Mouse (Mus musculus) adrenal gland, postnatal 25 days (tissue): ENCODE results near the gene Phgr1. TPM values are rescaled to one million over a fixed set of nuclear protein-coding genes. Genes with fewer than 3 reads are reported as not detected.

ENCODE experiments used
- DNase-seq: peaks from one replicate; pipeline ENCODE4 v3.0.0; 2021; ENCODE audit warnings: mixed read lengths
- total RNA-seq: library from RNA; stranded (reverse); gene quantifications from 2 replicates; pipeline ENCODE4 v1.2.3, GENCODE M21; 2021

Phgr1 gene
- total RNA-seq, 1 experiment from 2014 or later, result not detected

DNA sequence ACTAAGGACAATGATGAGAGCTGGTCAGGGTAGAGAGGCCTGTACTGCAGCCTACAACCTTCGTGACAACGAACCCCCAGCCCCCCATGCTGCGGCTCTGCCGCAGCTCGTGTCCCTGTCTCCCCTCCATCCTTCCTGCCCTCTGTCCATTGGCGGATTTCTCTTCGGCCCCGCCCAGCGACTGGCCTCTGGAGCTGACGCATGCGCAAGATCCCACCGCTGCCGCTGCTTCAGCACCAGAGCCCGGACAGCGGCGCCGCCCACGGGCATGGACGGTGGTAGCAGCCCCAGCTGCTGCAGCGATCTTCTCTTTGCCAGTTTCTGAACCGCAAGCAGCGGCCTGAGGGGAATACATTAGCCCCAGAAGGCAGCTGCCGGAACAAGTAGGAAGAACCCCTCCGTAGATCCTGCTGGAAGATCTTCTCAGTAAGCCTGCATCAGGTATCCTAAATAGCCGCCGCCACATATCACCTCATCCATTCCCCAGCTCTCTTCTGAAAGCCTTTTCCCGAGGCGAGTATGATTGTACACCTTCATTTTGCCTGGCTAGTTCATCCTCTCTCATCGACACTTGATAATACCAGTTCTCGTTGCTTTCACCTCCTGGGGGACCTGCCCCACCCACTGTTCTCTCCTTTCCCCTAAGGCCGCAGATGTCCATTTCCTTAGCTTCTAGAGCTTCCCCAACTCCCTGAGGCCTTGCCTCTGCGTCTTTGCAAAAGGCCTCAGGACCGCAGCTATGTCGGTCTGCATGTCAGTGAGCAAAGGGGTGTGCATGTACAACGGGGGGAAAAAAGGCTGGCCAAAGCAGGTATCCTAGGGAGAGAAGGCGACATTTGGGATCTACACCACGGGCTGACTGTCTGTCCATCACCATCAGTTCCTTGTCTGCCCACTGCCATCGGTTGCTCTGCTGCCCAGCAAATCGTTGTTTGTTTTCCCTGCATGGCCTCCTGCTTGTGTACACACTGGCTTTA lies 7.2 kb downstream of the Phgr1 start, which contains the start of gene Disp2:
TSS of gene Disp2 (plus strand) at position 216 of the 977 bp plus-strand sequence.
- DNase-seq, result peak; percentile 96

DNA sequence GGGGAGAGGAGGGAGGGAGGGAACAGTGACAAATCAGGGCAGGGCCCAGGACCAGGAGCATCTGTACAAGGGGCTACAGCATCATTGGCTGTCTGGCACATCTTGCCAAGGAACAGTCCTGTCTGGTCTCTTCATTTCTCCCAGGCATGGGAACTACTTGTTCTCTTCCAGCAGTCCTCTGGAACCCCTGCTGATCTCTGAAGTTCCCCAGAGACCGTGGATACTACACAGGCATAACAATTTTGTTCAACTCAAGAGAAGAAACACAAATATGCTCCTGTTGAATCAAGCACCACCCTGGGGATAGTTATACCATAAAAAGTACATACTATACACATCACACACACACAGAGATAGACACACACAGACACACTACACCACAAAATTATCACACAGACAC lies 8.5 kb downstream of the Phgr1 start:
- DNase-seq, result no peak

DNA sequence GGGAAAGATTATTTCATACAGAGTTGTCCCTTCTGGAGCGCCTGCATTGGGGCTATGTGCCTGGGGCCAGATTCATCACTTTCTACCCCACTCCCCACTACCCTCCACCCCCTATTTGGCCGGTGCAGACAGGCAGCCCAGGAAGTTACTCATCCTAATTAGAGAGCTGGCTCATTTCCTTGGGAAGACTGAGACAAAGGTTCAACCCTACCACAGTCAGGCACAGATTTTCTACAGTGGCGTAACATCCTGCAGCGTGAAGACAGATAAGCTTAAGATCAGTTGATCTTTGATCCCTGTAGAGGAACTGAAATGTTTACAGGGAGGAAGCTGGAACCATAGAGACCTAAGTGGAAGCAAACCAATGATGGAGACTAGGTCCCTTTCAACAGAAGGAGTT lies 9.7 kb downstream of the Phgr1 start:
- no peak for DNase-seq

DNA sequence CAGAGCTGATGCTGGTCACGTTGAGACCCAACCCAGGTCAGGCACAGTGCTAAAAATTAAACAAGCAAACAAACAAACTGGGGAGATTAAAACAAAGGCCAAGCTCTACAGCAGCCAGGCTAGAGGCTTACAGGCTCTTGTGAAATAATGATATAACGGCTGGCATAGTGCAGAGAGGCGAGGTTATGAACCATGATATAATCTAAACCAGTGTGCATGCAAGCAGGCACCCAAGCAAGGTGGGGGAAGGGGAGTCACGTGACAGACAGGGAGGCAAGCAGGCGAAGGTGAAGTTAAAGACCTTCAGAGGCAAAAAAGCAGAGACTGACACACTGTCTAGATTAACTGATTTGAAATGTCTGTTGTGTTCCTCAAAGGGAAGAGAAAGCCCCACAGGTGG lies 10.5 kb downstream of the Phgr1 start:
- no peak for DNase-seq

DNA sequence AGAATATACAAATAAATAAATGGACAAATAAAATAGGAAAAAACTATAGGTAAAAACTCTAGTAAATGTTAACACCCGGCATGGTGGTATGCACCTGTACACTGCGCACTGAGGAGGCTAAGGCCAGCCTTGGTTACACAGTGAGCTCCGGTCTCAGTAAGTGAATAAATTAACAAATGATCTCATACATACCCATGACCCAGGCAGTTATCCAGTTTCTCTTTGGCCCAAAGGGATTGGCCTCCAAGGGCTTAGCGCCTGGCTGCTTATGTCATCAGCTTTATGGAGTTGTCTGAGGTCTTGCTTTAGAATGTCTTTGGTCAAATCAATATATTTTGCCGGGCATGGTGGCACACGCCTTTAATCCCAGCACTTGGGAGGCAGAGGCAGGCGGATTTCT lies 11.1 kb downstream of the Phgr1 start:
- DNase-seq, result no peak

DNA sequence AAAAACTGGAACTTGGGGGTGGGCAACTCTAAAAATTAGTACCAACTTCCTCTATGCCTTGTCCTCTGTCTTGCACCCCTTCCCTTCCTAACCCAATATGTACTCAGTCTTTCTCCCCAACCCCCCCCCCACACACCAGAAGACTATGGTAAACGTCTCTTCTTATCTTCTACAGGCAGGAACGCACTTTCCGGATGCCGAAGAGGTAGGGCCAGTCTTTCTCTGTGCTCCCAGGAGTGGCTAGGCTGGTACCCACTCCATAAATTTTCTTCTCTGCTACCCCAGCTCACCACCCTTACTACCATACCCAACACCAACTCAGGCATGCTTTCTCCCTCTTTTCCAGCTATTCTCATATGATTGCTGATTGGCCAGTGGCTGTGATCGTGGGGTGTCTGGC lies 14.0 kb downstream of the Phgr1 start:
- DNase-seq, result no peak

DNA sequence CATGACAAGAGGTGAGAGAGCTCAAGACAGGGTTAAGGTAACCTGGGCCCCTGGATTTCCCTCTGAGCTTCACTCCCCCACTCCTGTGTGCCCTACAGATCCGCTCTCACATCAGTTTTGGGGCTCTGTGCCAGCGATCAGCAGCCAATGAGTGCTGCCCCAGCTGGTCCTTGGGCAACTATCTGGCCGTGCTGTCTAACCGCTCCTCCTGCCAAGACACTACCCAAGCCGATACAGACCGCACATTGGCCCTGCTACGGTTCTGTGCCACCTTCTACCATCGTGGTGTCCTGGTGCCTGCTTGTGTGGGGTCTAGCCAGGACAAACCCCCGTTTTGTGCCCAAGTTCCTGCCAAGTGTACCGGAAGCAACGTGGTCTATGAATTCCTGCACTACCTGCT lies 16.9 kb downstream of the Phgr1 start:
- peak; percentile 66 for DNase-seq

DNA sequence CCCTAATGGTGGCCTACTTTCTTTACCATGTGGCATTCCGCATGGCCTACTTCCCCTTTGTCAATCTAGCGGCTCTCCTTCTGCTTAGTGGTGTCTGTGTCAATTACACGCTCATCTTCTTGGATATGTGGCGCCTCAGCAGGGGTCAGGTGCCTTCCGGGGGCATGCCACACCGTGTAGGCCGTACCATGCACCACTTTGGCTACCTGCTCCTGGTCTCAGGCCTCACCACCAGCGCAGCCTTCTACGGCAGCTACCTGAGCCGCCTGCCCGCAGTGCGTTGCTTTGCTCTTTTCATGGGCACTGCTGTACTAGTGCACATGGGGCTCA lies 17.6 kb downstream of the Phgr1 start:
- DNase-seq, result no peak

DNA sequence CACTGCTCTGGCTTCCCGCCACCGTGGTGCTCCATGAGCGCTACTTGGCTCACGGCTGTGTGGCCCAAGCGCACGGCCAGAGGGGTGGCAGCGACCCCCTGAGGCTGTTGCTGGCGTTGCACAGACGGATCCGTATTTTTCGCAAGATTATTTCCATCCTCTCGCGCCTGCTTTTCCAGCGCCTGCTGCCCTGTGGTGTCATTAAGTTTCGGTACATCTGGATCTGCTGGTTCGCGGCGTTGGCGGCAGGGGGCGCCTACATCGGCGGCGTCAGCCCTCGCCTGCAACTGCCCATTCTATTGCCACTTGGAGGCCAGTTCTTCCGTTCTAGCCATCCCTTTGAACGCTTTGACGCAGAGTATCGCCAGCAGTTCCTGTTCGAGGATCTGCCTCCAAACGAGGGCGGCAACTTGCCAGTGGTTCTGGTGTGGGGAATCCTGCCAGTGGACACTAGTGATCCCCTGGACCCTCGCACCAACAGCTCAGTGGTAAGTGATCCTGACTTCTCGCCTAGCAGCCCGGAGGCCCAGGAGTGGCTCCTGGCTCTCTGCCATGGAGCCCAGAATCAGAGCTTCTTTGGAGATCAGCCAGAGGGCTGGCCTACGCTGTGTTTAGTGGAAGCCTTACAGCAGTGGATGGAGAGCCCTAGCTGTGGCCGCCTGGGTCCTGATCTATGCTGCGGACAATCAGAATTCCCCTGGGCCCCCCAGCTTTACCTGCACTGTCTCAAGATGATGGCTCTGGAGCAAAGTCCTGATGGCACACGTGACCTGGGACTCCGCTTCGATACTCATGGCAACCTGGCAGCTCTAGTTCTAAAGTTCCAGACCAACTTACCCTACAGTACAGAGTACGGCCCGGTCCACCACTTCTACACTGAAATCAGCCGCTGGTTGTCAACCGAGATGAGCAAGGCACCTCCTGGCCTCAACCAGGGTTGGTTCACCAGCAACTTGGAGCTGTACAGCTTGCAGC lies 18.3 kb downstream of the Phgr1 start:
- peak; percentile 78 for DNase-seq

DNA sequence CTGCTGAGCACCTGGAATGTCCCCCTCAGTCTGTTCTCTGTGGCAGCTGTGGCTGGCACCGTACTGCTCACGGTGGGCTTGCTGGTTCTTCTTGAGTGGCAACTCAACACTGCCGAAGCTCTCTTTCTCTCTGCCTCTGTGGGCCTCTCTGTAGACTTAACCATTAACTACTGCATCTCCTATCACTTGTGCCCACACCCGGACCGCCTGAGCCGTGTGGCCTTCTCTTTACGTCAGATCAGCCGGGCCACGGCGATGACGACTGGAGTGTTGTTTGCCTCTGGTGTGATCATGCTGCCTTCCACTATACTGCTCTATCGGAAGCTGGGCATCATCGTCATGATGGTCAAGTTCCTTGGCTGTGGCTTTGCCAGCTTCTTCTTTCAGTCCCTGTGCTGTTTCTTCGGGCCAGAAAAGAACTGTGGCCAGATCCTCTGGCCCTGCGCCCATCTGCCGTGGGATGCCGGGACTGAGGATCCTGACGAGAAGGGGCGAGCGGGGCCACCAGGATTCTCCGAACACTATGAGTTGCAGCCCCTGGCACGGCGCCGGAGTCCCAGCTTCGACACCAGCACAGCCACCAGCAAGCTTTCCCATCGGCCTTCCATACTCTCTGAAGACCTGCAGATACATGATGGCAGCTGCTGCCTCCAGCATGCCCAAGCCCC lies 19.2 kb downstream of the Phgr1 start:
- DNase-seq, result no peak

DNA sequence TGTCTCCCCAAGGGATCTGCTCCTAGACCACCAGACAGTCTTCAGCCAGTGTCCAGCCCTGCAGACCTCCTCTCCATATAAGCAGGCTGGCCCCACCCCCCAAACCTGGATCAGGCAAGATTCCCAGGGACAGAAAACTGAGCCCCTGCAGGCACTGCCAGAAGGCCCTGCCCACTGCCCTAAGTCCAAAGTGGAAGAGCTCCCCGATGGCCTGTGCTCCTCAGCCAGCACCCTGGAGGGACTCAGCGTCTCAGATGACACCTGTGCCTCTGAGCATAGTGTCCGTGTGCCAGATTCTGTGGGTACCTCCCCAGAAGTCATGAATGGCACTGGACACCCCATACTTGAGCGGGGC lies 19.7 kb downstream of the Phgr1 start:
- DNase-seq, result no peak

DNA sequence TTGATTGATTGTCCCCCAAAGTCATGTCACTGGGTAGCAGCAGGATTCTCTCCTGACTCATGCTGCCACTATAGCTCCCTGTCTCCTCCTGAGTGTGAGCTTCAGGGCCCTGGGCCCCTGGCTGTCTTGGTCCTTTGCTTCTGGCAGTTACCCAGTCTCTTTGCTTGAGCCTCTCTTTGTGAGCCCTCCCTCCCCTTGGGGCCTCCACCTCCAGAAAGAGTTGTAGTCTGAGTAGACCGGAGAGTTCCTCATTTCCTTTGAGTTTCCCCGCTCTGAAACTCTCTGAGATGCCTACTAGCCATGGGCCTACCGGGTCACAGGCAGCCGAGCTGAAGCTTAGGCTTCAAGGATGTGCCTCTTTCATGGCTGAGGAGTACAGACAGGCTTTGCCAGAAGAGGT lies 21.1 kb downstream of the Phgr1 start:
- no peak for DNase-seq

DNA sequence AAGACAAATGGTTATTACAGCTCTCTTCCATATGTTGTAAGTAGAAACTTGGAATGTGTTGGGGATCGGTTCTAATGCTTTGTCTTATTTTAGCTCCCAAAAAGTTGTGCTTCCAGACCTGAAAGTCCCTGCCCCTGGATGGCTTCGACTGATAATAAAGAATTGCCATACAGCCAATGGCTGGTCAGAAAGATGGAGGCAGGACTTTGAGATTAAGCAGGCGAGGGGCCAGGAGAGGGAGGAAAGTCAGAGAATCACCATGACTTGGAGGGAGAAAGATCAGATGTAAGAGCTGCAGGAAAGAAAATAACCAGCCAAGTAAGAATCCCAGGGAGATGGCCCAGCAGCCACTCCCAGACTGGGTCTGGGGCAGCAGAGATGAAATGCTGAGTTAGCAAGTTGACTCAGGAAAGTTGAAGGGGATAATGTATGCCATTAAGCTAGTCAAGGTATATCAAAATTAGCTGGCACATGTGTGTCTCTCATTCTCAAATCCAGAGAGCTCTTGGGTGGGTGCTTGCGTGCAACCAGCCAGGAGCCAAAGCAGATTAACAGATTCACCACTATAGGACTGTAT lies 30.1 kb downstream of the Phgr1 start:
- no peak for DNase-seq

DNA sequence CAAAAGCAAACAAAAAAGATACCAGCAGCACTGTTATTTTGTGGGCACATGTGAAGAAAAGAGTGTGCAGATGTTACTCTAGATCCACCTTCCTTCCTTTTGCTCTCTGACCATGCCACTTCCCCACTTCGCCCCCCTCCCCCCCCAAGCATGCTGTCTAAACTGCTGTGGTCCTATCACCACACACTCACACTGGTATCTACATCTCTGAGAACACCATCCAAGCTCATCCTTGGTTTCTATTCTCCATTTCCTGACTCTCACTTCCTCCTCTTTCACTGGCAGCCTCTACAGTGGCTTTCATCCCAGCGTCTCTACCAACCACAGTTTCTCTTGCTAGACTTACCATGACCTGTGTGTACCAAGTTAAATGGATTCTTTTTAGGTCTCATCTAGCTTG lies 31.9 kb downstream of the Phgr1 start:
- DNase-seq, result no peak

DNA sequence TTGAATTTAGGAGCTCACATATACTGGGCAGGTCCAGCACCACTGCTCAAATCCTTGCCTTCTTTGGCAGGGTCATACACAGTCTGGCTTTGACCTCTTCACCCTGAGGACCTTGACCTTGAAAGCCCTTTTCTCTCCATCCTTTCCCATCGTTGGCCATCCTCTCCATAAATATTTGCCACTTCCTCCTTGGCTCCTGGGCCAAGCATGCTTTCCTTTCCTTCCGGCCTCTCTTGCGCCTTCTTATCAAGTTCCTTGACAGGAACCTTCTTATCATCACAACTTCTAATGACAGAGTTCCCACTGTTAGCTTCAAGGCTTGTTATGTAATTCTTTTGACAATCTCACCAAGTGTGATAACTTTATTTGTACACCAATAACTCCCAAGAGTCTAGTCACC lies 32.6 kb downstream of the Phgr1 start:
- no peak for DNase-seq

DNA sequence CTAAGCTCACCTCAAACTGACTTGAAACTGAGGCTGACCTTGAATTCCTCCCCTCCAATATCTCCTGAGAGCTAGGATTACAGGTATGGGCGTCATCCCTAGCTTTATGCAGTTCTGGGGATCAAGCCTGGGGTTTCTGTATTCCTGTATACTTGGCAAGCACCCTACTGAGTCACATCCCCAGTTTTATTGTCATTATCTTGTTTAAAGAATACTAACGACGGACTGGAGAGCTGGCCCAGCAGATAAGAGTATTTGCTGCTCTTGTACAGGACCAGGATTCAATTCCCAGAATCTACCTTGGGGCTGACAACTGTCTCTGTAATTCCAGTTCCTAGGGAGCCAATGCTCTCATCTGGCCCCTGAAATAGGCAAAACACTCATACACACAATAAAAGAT lies 33.2 kb downstream of the Phgr1 start:
- DNase-seq, result no peak

DNA sequence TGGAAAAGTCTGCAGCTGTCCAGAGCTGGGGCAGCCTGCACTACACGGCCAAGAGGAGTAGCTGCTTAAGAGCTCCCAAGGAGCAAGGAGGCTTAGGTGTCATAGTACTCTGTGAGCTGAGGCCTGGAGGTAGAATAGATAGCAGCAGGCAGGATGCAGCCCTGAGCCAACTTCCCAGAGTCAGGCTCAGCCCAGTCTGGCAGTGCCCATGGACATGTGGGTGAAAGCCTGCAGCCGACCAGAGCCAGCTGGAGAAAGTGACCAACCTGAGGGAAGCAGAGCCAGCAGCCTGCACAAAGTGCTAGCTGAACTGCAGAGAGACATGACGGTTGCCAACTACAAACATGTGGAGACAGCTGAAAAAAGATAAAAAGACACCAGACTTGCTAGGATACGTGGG lies 34.3 kb downstream of the Phgr1 start:
- peak; percentile 36 for DNase-seq

DNA sequence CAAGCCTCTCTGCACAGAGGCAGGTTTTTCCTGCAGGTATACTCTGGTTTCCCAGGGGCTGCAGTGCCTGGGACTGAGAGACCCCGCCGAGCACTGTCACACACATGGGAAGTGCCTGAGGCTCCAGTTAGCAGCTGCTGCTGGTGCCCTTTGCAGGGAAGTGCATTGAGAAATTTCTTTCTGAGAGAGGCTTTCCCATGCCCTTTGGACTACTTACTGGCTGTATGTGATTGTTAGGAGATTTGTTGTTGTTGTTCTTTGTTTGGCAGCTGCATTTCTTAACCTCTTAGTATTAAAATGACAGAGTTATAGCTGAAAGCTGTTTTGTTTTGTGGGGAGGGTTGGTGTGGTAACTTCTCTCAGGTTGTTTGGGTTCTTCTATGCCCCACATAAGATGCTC lies 38.3 kb downstream of the Phgr1 start:
- no peak for DNase-seq

DNA sequence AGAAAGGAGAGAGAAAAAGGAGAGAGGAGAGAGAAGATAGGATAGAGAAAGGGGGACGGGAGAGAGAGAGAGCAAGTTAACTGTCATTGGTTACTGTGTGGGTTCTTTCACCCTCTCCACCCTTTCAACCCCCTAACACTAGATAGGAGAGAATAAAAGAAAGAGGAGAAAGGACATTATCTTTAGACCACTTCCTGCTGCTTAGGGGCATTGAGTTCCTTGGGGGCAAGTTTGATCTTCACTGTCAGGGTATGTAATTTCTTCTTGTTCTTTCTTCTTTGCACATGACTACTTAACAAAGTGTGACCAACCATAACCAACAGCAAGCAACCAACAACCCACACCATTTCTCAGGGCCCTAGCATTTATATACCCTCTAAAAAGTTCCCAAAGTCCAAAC lies 40.2 kb downstream of the Phgr1 start:
- no peak for DNase-seq

DNA sequence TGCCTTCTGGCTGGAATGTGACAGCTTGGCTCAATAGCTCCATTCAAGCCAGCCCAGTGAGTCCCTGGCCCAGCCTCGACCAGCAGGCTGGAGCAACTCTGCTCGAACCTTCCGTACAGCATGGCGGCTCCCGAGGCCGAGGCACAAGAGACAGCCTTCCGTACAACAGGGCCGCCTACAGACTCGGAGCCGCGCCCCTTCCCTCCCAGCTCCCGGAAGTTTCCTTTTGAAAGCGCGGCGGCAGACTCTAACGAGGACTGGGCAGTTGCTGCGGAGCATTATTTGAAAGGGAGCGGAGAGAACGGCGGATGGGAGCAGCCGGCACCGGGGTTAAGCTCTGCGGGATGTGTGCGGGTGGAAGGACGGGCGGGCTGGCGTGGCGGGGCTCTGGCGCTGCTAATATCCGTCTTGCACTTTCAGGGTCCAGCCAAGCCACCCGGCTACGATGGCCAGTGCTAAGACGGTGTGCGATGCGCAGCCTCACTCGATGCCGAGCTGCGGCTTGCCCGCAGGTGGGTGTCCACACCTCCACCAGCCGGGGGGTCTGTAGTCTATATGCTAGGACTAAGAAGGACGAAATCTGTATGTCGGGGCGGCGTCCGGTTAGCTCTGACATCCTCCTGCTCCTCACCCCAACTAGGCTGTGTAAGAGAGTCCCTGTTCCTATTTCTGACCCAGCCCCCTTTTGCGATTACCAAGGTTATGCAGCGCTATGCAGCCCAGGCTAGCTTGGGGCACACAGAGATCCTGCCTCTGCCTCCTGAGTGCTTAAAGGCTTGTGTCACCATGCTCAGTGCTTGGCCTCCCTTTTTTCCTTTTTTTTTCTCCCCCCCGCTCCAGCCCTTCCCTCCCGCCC lies 41.6 kb downstream of the Phgr1 start, which contains the start of gene Knstrn:
TSS of gene Knstrn (plus strand) at position 23 of the 856 bp plus-strand sequence.
- peak; percentile 93 for DNase-seq

DNA sequence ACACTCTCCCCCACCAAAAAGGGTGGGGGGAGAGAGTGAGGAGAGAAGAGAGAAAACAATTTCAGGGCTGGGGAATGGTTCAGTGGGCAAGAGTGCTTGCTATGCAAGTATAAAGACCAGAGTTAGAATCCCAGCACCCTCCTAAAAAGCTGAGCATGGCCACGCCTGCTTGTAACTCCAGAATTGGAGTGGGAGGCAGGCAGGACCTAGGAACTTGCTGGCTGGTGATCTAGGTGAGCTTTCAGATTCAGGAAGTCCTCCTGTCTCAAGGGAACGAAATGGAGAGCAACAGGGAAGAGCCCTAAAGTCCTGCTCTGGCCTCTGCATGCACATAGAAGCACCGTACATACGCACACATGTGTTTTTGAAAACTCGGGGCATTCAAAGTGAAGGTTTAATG lies 50.2 kb downstream of the Phgr1 start:
- DNase-seq, result no peak
